Mouse (Mus musculus): ENCODE measurements around the gene Lypd6. TPM values are rescaled to one million over a fixed set of nuclear protein-coding genes. Genes with fewer than 3 reads are reported as not detected.
A peak's percentile ranks its signal among the peaks of the same experiment; 100 is the strongest.

Lypd6 gene
- total RNA-seq (2021), result 1 to 10 TPM in 1 of 2 experiments, under 1 TPM in 1; 0.82 to 1.3 TPM
- long read RNA-seq, experiment 1, partial matches to known transcripts, result 1 of 2 reads
- long read RNA-seq, experiment 1, other reads (novel, unspliced or antisense), result 1 of 2 reads
- long read RNA-seq, experiment 2, partial matches to known transcripts, result 1 of 2 reads
- long read RNA-seq, experiment 2, other reads (novel, unspliced or antisense), result 1 of 2 reads

- intact Hi-C loops (cut with DNase I), result loop anchor here (10.0 kb wide), 1 partner anchor 208 kb away; no protein-coding TSS in a partner anchor
- DNase-seq, result peak; percentile 78
- H3K27ac ChIP-seq, result peak within 1 kb of the TSS; percentile 51
- H3K4me3 ChIP-seq, result peak within 1 kb of the TSS; percentile 75
- TF ChIP-seq CTCF (IDR thresholded peaks at IDR 0.05), result 0 out of 2 replicates have a peak, but pooled peaks have one; percentile 4
Measured at GRCm38 (mm10) chr2:50066246-50066967, at the start of gene Lypd6. TSS of gene Lypd6 (plus strand) at chr2:50066429.

- Histone ChIP-seq H3K4me3 (no peak overlapping the region), H3K27ac (no peak overlapping the region)
- DNase-seq, result no peak
- TF ChIP-seq CTCF (IDR thresholded peaks at IDR 0.05), result no peak
- intact Hi-C loops (cut with DNase I), result no loop called here
Measured at GRCm38 (mm10) chr2:50019477-50019876, 46.8 kb upstream of the Lypd6 start.

- Histone ChIP-seq H3K27ac (no peak overlapping the region), H3K4me3 (no peak overlapping the region)
- no peak for DNase-seq
- no peak for TF ChIP-seq CTCF (IDR thresholded peaks at IDR 0.05)
- intact Hi-C loops (cut with DNase I), result no loop called here
Measured at GRCm38 (mm10) chr2:50025549-50025948, 40.7 kb upstream of the Lypd6 start.

DNA sequence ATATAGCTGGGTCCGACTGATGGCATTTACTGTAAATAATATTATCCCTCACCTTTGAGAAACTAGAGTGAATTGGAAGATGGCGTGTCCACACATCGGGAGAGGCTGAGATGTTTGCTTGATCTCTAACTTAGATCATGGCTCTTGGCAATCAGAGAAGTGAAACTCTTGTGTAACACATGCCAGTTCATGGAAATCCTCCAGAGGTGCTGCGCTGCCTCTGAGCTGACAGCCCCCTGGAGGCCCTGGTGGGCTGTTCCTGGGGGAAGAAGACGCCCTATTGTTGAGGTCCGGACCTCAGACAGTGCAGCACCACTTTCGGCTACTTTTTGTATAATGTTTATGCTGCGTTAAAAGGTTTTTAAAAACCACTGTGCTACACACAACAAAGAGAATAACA lies 37.3 kb upstream of the Lypd6 start:
- no peak overlapping the region for H3K27ac ChIP-seq
- intact Hi-C loops (cut with DNase I), result no loop called here
- no peak for TF ChIP-seq CTCF (IDR thresholded peaks at IDR 0.05)
- H3K4me3 ChIP-seq, result no peak overlapping the region
- no peak for DNase-seq

- H3K27ac ChIP-seq, result no peak overlapping the region
- H3K4me3 ChIP-seq, result no peak overlapping the region
- no peak for TF ChIP-seq CTCF (IDR thresholded peaks at IDR 0.05)
- no peak for DNase-seq
- intact Hi-C loops (cut with DNase I), result no loop called here
Measured at GRCm38 (mm10) chr2:50044170-50044870, 21.9 kb upstream of the Lypd6 start.

- Histone ChIP-seq H3K4me3 (no peak overlapping the region), H3K27ac (no peak overlapping the region)
- intact Hi-C loops (cut with DNase I), result no loop called here
- no peak for TF ChIP-seq CTCF (IDR thresholded peaks at IDR 0.05)
- no peak for DNase-seq
Measured at GRCm38 (mm10) chr2:50044871-50045470, 21.3 kb upstream of the Lypd6 start.

- Histone ChIP-seq H3K4me3 (no peak overlapping the region), H3K27ac (no peak overlapping the region)
- intact Hi-C loops (cut with DNase I), result no loop called here
- no peak for DNase-seq
- TF ChIP-seq CTCF (IDR thresholded peaks at IDR 0.05), result no peak
Measured at GRCm38 (mm10) chr2:50045841-50046240, 20.4 kb upstream of the Lypd6 start.

GRCm38 (mm10) chr2:50048442-50048841 lies 17.8 kb upstream of the Lypd6 start:
- Histone ChIP-seq H3K27ac (no peak overlapping the region), H3K4me3 (no peak overlapping the region)
- no peak for DNase-seq
- no peak for TF ChIP-seq CTCF (IDR thresholded peaks at IDR 0.05)
- intact Hi-C loops (cut with DNase I), result no loop called here

DNA sequence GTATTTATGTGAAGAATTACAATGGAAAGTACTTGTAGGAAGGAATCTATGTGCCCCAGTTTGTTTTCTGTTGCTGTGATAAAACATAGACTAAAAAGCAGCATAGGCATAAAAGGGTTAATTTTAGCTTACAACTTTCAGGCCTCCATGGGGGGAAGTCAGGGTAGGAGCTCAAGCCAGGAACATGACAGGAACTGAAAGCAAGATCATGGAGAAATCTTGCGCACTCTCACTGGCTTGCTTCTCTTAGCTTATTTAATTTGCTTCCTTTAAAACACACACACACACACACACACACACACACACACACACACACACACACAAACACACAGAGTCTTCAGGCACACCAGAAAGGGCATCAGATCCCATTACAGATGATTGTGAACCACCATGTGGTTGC lies 12.3 kb upstream of the Lypd6 start:
- H3K27ac ChIP-seq, result no peak overlapping the region
- no peak for TF ChIP-seq CTCF (IDR thresholded peaks at IDR 0.05)
- H3K4me3 ChIP-seq, result no peak overlapping the region
- intact Hi-C loops (cut with DNase I), result no loop called here
- no peak for DNase-seq

DNA sequence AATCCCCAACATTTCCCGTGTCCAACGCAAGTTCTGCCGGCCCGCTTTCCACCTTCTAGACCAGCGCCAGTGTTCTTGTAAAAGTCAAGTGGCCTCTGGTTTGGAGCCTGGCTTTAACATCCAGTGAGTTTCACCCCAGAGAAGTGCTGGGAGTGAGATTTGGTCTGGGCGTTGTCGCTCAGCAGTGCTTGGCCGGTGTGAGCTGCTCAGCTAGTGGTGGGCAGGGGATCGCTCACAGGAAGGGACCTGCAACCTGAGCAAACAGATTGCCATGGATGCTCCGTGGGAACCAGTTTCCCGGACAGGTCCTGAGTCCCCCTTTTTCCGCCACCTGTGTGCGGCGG lies 355 bp upstream of the Lypd6 start:
- TF ChIP-seq CTCF (IDR thresholded peaks at IDR 0.05), result no peak
- Histone ChIP-seq H3K27ac (peak overlapping the region; percentile 43), H3K4me3 (peak overlapping the region; percentile 75)
- no peak for DNase-seq
- intact Hi-C loops (cut with DNase I), result loop anchor here (10.0 kb wide), 1 partner anchor 209 kb away; no protein-coding TSS in a partner anchor

- intact Hi-C loops (cut with DNase I), result loop anchor here (10.0 kb wide), 1 partner anchor 208 kb away; no protein-coding TSS in a partner anchor
- TF ChIP-seq CTCF (IDR thresholded peaks at IDR 0.05), result no peak
- Histone ChIP-seq H3K27ac (peak overlapping the region; percentile 51), H3K4me3 (peak overlapping the region; percentile 75)
- DNase-seq, result no peak
Measured at GRCm38 (mm10) chr2:50066968-50067315, 713 bp downstream of the Lypd6 start.

- Histone ChIP-seq H3K27ac (no peak overlapping the region), H3K4me3 (no peak overlapping the region)
- DNase-seq, result peak; percentile 25
- no peak for TF ChIP-seq CTCF (IDR thresholded peaks at IDR 0.05)
- intact Hi-C loops (cut with DNase I), result loop anchor here (10.0 kb wide), 1 partner anchor 205 kb away; no protein-coding TSS in a partner anchor
Measured at GRCm38 (mm10) chr2:50069571-50070295, 3.5 kb downstream of the Lypd6 start.

Data from gastrocnemius, adult 2 months (tissue).